Mouse (Mus musculus) midbrain, embryonic 10.5 days (tissue): Measurements from ENCODE around the gene Tiam1. TPM values are rescaled to one million over a fixed set of nuclear protein-coding genes. Genes with fewer than 3 reads are reported as not detected.

Experiments
- DNase-seq: peaks from one replicate; pipeline ENCODE4 v3.0.0-alpha.2; 2017; ENCODE audit warnings: low spot score
- H3K27ac ChIP-seq: fragments of 300-500 bp; sonication (generic); replicated peaks from 2 replicates; pipeline ENCODE4 v1.5.1; 2016; ENCODE audit warnings: mild to moderate bottlenecking
- H3K27me3 ChIP-seq: fragments of 300-500 bp; sonication (generic); 2 replicates; pipeline ENCODE4 v1.6.1; 2016; ENCODE audit warnings: low read depth, mild to moderate bottlenecking; ENCODE audit not compliant: poor library complexity, severe bottlenecking
- H3K36me3 ChIP-seq: fragments of 300-500 bp; sonication (generic); 2 replicates; pipeline ENCODE4 v1.6.1; 2016; ENCODE audit warnings: mild to moderate bottlenecking, moderate library complexity
- H3K4me1 ChIP-seq: fragments of 300-500 bp; sonication (generic); 2 replicates; pipeline ENCODE4 v1.6.1; 2016
- H3K4me3 ChIP-seq: fragments of 300-500 bp; sonication (generic); 2 replicates; pipeline ENCODE4 v1.5.1; 2016; ENCODE audit warnings: mild to moderate bottlenecking, moderate library complexity
- H3K9me3 ChIP-seq: fragments of 300-500 bp; sonication (generic); replicated peaks from 2 replicates; pipeline ENCODE4 v1.6.1; 2016; ENCODE audit warnings: mild to moderate bottlenecking
- WGBS: fragments of 180-500 bp; shearing (Covaris S2); methylation state at CpG from one replicate; pipeline ENCODE4 v1.1.7; 2016; 5-methylcytosine and 5-hydroxymethylcytosine counted together
- polyA plus RNA-seq: library from polyadenylated mRNA; unstranded; fragments of >200 nt; fragmentation: Nextera tagmentation; extraction: Ambion mirVana; gene quantifications from 2 replicates; pipeline ENCODE4 v1.2.1, GENCODE M21; 2016

The Tiam1 gene
- polyA plus RNA-seq, 1 experiment from 2014 or later = 13.8 TPM

DNA sequence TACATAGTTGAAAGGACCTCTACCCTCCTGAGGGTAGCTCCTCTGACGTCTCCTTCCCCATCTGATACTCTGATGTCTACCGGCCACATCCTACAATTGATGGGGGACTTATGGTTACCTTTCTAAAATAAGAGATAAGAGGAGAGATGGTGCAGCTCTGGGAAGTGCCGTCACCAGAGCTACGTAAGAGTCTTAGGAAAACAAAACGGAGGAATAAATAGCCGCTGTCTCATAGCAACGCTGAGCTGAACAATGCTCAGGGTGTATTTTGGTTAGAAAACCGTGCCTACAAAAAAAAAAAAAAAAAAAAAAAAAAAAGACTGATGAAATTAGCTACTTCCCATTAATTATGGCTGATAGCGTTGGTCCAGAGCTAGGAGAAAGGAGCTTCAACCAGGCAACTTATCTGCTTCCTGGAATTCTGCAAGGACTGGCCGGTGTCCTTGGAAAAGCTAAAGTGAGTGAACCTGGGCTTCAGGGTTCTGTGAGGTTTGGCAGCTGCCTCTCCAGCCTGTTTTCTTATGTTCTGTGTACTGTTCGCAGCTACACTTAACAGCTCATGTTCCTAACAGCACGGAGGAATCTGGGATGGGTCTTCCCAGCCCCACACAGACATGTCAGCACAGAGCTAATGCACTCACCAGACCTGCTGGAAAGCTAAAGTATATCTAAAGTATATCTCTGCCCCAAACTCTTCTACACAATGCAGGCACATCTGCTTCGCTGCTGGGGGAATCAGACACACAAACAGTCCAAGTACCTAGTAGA is 26.5 kb upstream of the Tiam1 start:
- H3K27ac ChIP-seq = no peak overlapping the region
- H3K36me3 ChIP-seq = no peaks in the 10 kb centered on the region
- WGBS = 69% methylated on average over 13 of the region's 13 CpGs
- no peak for DNase-seq
- H3K27me3 ChIP-seq = peaks cover 37% of the 10 kb centered on the region
- no peak overlapping the region for H3K4me3 ChIP-seq
- H3K9me3 ChIP-seq = no peaks in the 10 kb centered on the region
- H3K4me1 ChIP-seq = peaks cover 18% of the 10 kb centered on the region

DNA sequence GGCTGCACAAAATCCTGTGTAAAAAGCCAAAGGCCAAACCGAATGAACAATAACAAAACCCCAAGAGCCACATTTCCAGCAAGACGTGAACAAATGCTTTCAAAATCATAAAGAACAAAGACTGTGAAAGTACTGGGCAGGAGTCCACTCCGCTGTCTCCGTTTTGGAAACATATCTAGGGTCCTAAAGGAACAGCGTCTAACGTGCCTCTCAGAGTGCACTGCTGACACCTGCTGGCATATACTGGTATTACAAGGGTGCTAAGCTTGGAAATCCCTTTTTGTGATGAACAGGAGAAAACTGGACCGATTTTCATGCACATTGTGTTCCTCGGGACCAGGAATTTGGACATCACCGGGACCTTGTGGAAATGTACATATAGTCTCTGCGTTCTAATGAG is 24.1 kb upstream of the Tiam1 start:
- no peak overlapping the region for H3K4me3 ChIP-seq
- WGBS = 32% methylated on average over 10 of the region's 10 CpGs
- H3K9me3 ChIP-seq = no peaks in the 10 kb centered on the region
- peaks cover 13% of the 10 kb centered on the region for H3K4me1 ChIP-seq
- peak; percentile 71 for DNase-seq
- no peaks in the 10 kb centered on the region for H3K36me3 ChIP-seq
- peaks cover 35% of the 10 kb centered on the region for H3K27me3 ChIP-seq
- H3K27ac ChIP-seq = no peak overlapping the region

DNA sequence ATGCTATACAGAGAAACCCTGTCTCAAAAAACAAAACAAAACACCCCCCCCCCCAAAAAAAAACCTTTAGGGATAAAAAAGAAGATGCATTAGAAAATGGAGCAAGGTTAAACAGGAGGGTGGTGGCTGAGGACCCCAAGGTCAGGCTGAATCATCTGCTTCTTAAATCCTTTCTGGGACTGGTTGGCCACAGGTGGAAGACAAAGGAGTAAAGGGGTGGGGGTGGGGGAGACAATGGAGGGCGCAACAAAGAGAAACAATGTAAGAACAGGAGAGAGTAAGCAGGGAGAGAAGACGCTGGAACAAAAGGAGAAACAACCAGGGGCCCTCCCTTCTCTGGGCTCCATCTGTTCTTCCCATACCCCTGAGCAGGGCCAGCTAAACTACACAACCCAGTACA is 21.9 kb upstream of the Tiam1 start:
- Histone ChIP-seq H3K4me1 (peaks cover 7% of the 10 kb centered on the region), H3K27me3 (peaks cover 39% of the 10 kb centered on the region), H3K36me3 (no peaks in the 10 kb centered on the region), H3K9me3 (no peaks in the 10 kb centered on the region), H3K4me3 (no peak overlapping the region), H3K27ac (0 out of 2 replicates have a peak overlapping the region, but pooled peaks have one; percentile 23)
- WGBS = 55% methylated on average over 2 of the region's 2 CpGs
- DNase-seq = no peak

DNA sequence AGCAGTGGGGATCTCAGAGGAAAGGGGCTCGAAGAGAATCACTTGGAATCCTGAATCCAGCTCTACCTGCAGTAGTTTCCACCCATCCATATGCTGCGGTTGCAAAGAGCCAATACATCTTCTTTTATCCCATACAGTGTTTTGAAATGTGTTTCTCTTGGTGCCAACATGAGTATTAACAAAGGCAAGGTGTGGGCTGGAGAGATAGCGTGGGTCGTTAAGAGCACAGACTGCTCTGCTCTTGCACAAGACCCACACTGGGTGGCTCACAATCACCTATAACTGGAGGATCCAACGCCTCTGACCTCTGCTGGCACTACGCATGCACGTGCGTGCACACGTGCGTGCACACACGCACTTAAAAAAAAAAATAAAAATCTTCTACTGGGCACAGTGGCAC is 21.4 kb upstream of the Tiam1 start:
- no peak for DNase-seq
- peaks cover 7% of the 10 kb centered on the region for H3K4me1 ChIP-seq
- H3K27ac ChIP-seq = no peak overlapping the region
- H3K27me3 ChIP-seq = peaks cover 39% of the 10 kb centered on the region
- 92% methylated on average over 11 of the region's 11 CpGs for WGBS
- H3K36me3 ChIP-seq = no peaks in the 10 kb centered on the region
- H3K9me3 ChIP-seq = no peaks in the 10 kb centered on the region
- H3K4me3 ChIP-seq = no peak overlapping the region

DNA sequence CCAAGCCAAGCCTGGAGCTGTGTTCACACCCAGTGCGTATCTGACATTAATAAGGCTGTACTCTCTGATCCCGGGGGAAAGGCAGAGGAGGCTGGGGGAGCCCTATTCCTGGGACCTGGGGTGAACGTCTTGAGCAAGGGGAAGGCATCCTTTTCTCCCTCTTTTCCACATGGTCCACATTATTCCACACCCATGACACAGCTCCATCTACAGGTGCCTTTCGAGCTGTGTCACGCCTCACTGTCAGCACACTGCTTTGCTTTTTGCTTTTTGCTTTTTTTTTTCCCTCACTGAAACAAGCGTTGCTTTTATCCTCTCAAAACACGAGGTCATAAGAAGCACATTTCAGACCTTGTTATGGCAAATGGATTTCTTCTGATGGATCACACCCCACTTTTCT is 11.5 kb upstream of the Tiam1 start:
- Histone ChIP-seq H3K9me3 (0 out of 2 replicates have a peak, but pooled peaks cover 4% of the 10 kb centered on the region), H3K27ac (no peak overlapping the region), H3K36me3 (no peaks in the 10 kb centered on the region), H3K27me3 (peaks cover 32% of the 10 kb centered on the region), H3K4me3 (no peak overlapping the region), H3K4me1 (peaks cover 11% of the 10 kb centered on the region; the same call in 1 of the 2 replicates)
- DNase-seq = no peak
- WGBS = 62% methylated on average over 7 of the region's 7 CpGs

DNA sequence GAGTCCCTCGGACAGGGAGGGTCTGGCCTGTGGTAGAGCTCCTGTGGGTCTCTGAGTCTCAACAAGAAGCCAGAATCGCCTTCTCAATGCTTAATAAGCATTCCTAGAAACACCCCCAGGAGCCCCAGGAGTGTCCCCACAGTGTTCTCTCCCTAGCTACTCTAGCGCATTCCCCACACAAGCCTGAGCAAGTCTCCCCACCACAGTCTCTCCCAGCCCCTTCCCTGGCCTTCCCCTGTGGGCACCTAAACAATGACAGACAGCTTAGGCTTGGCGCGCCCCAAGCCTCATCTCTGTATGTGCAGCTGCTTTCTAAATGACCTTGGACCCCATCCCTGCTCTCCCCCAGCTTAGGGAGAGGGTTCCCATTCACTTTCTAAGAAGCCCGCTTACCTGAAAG is 7.3 kb upstream of the Tiam1 start:
- WGBS = 75% methylated on average over 6 of the region's 6 CpGs
- DNase-seq = no peak

DNA sequence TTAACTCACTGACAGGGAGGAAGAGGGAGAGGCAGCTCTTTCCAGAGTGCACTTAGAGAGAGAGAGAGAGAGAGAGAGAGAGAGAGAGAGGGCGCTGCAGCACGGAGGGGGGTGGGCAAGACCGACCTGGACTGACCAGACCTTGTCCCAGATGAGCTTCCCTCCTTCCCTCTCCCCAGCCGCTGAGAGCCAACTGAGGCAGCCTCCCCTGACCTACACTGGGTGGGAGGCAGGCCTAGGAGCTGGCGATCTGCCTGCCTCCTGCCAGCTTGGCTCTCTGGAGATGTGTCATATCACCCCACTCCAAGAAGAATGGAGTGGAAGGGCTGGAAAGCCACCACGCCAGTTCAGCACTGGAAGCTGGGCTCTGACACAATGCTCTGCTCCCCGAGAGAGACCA is 6.6 kb upstream of the Tiam1 start:
- WGBS = 61% methylated on average over 7 of the region's 7 CpGs
- no peaks in the 10 kb centered on the region for H3K9me3 ChIP-seq
- no peak for DNase-seq
- no peak overlapping the region for H3K4me3 ChIP-seq
- H3K36me3 ChIP-seq = no peaks in the 10 kb centered on the region
- H3K27ac ChIP-seq = no peak overlapping the region
- peaks cover 70% of the 10 kb centered on the region for H3K27me3 ChIP-seq
- H3K4me1 ChIP-seq = peaks cover 12% of the 10 kb centered on the region

More for the DNA sequence above, 7.3 kb upstream of the Tiam1 start:
- Histone ChIP-seq H3K36me3 (no peaks in the 10 kb centered on the region), H3K4me1 (peaks cover 11% of the 10 kb centered on the region; the same call in 1 of the 2 replicates), H3K27ac (no peak overlapping the region), H3K27me3 (peaks cover 63% of the 10 kb centered on the region), H3K4me3 (no peak overlapping the region), H3K9me3 (no peaks in the 10 kb centered on the region)

DNA sequence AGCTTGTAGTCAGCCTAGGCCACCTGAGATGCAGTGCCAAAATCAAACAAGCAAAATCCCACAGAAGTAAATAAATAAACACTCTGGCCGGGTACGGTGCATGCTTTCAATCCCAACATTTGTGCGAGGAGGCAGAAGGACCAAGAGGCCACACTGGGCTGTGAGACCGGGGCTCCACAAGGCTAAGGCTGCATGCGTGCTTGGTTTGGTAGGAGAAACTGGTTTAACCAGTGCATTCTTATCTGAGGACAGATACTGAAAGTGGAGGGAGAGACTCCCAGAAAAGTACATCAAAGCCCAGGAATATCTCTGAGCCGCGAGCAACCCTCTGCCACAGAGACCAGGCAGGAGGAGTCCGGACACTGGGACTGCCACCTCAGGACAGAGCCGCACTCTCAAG is 5.8 kb upstream of the Tiam1 start:
- no peak overlapping the region for H3K27ac ChIP-seq
- no peak for DNase-seq
- peaks cover 15% of the 10 kb centered on the region for H3K4me1 ChIP-seq
- no peak overlapping the region for H3K4me3 ChIP-seq
- WGBS = 80% methylated on average over 9 of the region's 9 CpGs
- peaks cover 74% of the 10 kb centered on the region for H3K27me3 ChIP-seq
- H3K36me3 ChIP-seq = no peaks in the 10 kb centered on the region
- no peaks in the 10 kb centered on the region for H3K9me3 ChIP-seq

DNA sequence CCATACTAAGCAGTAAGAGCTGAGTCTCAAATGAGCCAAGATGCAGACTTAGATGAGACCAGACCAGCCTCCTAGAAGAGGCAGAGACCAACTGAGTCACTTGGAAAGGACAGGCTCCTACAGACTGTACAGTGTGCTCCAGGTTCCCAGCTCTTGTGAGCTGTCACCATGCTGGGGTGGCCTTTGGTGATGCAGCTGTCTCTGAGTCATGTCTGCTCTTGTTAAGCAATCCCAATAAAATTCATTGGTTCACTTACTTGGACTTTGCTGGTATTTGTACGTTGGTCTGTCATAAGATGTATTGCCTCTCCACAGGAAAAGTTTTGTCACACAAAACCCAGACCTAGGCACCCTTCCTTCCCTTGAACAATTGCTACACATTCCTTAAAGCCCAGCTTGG is 1.7 kb upstream of the Tiam1 start:
- peaks cover 46% of the 10 kb centered on the region for H3K4me1 ChIP-seq
- H3K27ac ChIP-seq = 0 out of 2 replicates have a peak overlapping the region, but pooled peaks have one; percentile 98
- peaks cover 74% of the 10 kb centered on the region for H3K27me3 ChIP-seq
- no peaks in the 10 kb centered on the region for H3K9me3 ChIP-seq
- 86% methylated on average over 1 of the region's 1 CpGs for WGBS
- peak overlapping the region; percentile 75; the same call in 1 of the 2 replicates for H3K4me3 ChIP-seq
- no peaks in the 10 kb centered on the region for H3K36me3 ChIP-seq
- DNase-seq = no peak

DNA sequence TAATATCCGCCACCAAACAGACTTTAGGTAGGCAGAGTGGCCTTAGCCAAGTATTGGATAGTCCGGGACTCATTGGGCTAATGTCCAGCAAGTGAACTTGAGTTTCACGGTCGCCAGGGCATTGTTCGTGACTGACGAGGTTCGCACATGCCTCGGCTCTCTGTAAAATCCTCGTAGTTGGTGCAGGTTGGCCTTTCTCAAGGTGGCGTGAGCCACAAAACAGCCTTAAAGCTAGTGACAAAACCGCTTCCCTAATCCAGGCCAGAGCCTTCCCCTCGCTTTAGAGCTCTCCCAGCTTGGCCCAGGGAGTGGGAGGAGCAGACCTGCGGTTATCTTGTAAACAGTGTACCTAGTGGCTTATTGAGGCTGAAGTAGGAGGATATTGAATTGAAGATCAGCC is 972 bp upstream of the Tiam1 start:
- H3K27ac ChIP-seq = peak overlapping the region; percentile 98
- peaks cover 74% of the 10 kb centered on the region for H3K27me3 ChIP-seq
- WGBS = 9% methylated on average over 13 of the region's 13 CpGs
- no peak for DNase-seq
- peaks cover 51% of the 10 kb centered on the region for H3K4me1 ChIP-seq
- H3K4me3 ChIP-seq = peak overlapping the region; percentile 75
- no peaks in the 10 kb centered on the region for H3K36me3 ChIP-seq
- no peaks in the 10 kb centered on the region for H3K9me3 ChIP-seq

DNA sequence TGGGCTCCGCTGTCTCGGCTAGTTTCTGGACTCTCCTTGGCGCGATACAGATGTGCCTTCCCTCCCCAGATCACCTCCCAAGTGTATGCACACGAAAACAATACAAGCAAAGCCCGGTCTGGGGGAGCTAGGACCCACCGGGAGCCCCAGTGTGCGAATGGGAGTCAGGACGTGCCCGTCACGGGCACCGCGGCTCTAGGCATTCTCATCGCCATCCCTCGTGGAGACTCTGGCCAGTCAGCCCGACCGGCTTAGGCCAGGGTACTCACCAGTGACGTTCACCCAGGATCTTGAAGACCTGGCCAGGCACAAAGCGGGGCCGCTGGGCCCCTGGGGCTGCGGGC is 181 bp downstream of the Tiam1 start:
- Histone ChIP-seq H3K4me1 (peaks cover 51% of the 10 kb centered on the region), H3K27ac (peak overlapping the region; percentile 98), H3K36me3 (no peaks in the 10 kb centered on the region), H3K4me3 (peak overlapping the region; percentile 75), H3K9me3 (no peaks in the 10 kb centered on the region), H3K27me3 (peaks cover 78% of the 10 kb centered on the region)
- 0% methylated on average over 21 of the region's 21 CpGs for WGBS
- DNase-seq = no peak

DNA sequence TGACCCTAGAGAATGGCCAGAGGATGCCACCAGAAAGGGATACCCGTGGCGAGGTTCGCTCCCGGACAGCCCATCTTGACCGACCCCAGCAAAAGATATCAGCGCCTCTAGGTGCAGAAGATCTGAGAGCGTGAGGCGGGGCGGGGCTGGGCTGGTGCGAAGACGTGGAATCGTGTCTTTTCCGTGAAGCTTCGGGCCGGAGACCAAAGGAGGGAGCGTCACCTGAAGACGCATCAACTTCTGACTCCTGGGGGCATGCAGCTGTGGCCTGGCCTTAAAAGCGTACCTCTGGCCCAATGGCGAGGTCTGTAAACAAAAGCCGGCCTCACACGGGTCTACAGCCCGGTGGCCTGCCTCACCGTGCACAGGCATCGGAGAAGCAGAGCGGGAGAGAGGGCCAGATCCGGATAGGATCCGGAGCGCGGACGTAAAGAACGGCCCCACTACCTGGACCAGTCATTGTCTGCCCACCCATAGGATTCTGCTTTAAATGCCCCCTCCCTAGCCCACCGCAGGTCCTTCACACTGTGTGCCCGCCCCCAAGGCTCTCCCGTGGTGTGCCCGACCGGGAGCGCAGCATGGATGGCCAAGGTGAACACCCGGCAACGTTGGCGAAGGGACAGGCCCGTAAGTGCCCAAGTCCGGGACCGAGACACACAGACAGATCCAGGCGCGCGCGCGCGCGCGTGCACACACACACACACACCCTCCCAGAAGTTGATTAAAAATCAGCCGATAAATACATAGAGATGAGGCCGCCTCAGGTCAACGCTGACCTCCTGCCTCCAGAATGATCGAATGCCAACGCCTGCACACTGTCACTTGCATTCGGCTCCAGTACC is 774 bp downstream of the Tiam1 start:
- peak; percentile 70 for DNase-seq
- peaks cover 5% of the 10 kb centered on the region for H3K36me3 ChIP-seq
- peak overlapping the region; percentile 75 for H3K4me3 ChIP-seq
- peak overlapping the region; percentile 98 for H3K27ac ChIP-seq
- WGBS = under 1% methylated on average over 57 of the region's 57 CpGs
- no peaks in the 10 kb centered on the region for H3K9me3 ChIP-seq
- peaks cover 78% of the 10 kb centered on the region for H3K27me3 ChIP-seq
- H3K4me1 ChIP-seq = peaks cover 51% of the 10 kb centered on the region

DNA sequence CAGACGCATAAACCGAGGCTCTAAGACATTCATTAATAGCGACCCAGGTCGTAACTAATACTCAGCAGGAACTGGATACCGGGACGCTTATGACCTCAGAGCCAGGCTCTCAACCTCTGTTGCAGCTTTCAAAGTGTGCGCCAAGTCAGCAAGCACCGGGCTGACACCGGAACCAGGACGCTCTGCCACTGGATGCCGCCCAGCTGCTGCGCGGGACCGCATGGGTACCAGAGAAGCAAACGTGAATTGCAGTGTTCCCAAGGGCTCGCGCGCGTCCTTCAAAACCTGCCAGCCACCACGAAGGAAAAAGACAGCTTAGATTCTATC is 1.4 kb downstream of the Tiam1 start:
- Histone ChIP-seq H3K27me3 (peaks cover 84% of the 10 kb centered on the region), H3K27ac (peak overlapping the region; percentile 98), H3K4me1 (peaks cover 51% of the 10 kb centered on the region), H3K36me3 (peaks cover 11% of the 10 kb centered on the region), H3K9me3 (peaks cover 5% of the 10 kb centered on the region), H3K4me3 (peak overlapping the region; percentile 75)
- DNase-seq = peak; percentile 53
- 2% methylated on average over 20 of the region's 20 CpGs for WGBS
